Mouse (Mus musculus): ENCODE data around the gene Slc37a4. TPM values are rescaled to one million over a fixed set of nuclear protein-coding genes. Genes with fewer than 3 reads are reported as not detected.
A peak's percentile ranks its signal among the peaks of the same experiment; 100 is the strongest.

Slc37a4 gene
- 32.0 and 35.7 TPM in 2 replicates for polyA plus RNA-seq (2014; fragmentation: Nextera tagmentation; extraction: Ambion mirVana)

DNA sequence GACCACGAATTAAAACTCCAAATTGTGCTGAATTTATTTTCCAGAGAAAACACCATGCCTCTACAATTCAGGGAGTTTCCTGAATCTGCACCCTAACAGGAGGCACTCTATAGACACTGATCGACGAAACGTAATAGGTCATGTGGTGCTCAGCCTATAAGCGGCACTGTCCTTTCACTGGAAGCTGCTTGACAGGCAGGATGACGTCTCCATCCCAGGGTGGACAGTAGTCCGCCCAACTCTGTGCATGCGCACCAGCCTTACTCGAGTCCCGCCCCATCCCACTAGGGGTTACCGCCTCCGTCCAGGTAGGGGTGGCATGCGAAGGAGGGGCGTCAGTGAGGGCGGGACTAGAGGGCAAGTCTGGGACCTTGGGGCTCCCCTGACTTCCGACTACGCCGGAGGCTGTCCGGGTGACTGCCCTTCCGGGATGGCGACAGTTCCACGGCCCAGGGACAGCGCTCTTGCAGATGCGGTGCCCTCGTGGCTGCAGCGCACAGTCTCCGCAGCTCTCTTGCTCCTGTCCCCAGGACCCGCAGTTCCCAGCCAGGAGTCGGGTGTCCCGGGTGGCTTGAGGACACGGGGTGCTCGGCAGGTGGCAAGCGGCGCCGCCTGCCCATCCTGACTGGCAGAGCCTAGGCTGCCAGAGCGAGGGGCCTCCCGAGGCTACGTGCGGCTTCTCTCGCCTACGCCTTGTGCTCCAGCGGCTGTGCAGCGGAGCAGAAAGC lies at the start of gene Slc37a4:
Slc37a4 (plus strand) TSS at position 169 of the 728 bp plus-strand sequence.
- Histone ChIP-seq H3K4me1 (ENCODE audit: control insufficient read depth in 2 of 2, insufficient read depth in 2 of 2, low read length in 2 of 2) (peaks cover 13 to 34% of the 10 kb centered on the region in 2 experiments), H3K9me3 (ENCODE audit: control insufficient read depth, low read length) (no peaks in the 10 kb centered on the region), H3K9ac (ENCODE audit: low read length) (peak within 1 kb of the TSS; percentile 88), H3K4me3 (ENCODE audit: control insufficient read depth in 1 of 2, insufficient read depth in 1 of 2, low read depth in 1 of 2, low read length in 2 of 2) (peak within 1 kb of the TSS; percentile 58 to 77), H3K4me2 (ENCODE audit: low read length) (peak within 1 kb of the TSS; percentile 92), H3K27me3 (ENCODE audit: control insufficient read depth, insufficient read depth, low read length) (no peaks in the 10 kb centered on the region), H3K27ac (replicated peaks in 1 of 2; ENCODE audit: control insufficient read depth in 1 of 2, insufficient read depth in 1 of 2, low read depth in 2 of 2, low read length in 2 of 2) (peak within 1 kb of the TSS; percentile 64 to 91), H3K36me3 (ENCODE audit: control insufficient read depth, insufficient read depth, low read length) (peaks cover 38% of the 10 kb centered on the region)
- ATAC-seq (ENCODE audit: insufficient number of reproducible peaks, insufficient read depth, low FRiP score, low read depth): peak; percentile 96
- WGBS: under 1% methylated on average over 43 of the region's 43 CpGs

DNA sequence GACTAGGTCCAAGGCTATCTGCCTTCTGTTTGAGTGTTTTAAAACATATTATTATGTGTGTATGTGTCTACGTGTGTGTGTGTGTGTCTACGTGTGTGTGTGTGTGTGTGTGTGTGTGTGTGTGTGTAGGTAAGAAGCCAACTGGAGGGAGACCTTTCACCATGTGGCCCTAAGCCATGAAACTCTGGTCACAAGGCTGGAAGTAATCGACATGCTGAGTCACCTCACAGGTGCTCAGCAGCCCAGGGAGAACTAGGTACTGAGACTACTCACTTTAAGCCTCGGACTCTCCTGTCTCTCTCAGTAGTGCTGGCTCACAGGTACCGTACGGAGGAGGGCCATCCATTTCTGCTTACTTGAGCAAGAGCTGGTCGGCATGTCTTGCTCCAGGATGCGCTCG lies 49.5 kb upstream of the Slc37a4 start:
- Histone ChIP-seq H3K9me3 (ENCODE audit: control insufficient read depth, low read length) (no peaks in the 10 kb centered on the region), H3K27me3 (ENCODE audit: control insufficient read depth, insufficient read depth, low read length) (no peaks in the 10 kb centered on the region), H3K4me2 (ENCODE audit: low read length) (no peak overlapping the region), H3K27ac (replicated peaks in 1 of 2; ENCODE audit: control insufficient read depth in 1 of 2, insufficient read depth in 1 of 2, low read depth in 2 of 2, low read length in 2 of 2) (no peak overlapping the region), H3K4me1 (ENCODE audit: control insufficient read depth in 2 of 2, insufficient read depth in 2 of 2, low read length in 2 of 2) (peaks cover 5 to 12% of the 10 kb centered on the region in 2 experiments), H3K9ac (ENCODE audit: low read length) (no peak overlapping the region), H3K36me3 (ENCODE audit: control insufficient read depth, insufficient read depth, low read length) (peaks cover 61% of the 10 kb centered on the region), H3K4me3 (ENCODE audit: control insufficient read depth in 1 of 2, insufficient read depth in 1 of 2, low read depth in 1 of 2, low read length in 2 of 2) (no peak overlapping the region)
- ATAC-seq (ENCODE audit: insufficient number of reproducible peaks, insufficient read depth, low FRiP score, low read depth): no peak
- 89% methylated on average over 9 of the region's 9 CpGs for WGBS

GRCm38 (mm10) chr9:44347621-44348020 lies 49.0 kb upstream of the Slc37a4 start:
- H3K36me3 ChIP-seq (ENCODE audit: control insufficient read depth, insufficient read depth, low read length): peaks cover 66% of the 10 kb centered on the region
- 79% methylated on average over 4 of the region's 4 CpGs for WGBS
- H3K27ac ChIP-seq (replicated peaks in 1 of 2; ENCODE audit: control insufficient read depth in 1 of 2, insufficient read depth in 1 of 2, low read depth in 2 of 2, low read length in 2 of 2): no peak overlapping the region
- no peak overlapping the region for H3K4me2 ChIP-seq (ENCODE audit: low read length)
- peaks cover 2 to 7% of the 10 kb centered on the region in 2 experiments for H3K4me1 ChIP-seq (ENCODE audit: control insufficient read depth in 2 of 2, insufficient read depth in 2 of 2, low read length in 2 of 2)
- no peak for ATAC-seq (ENCODE audit: insufficient number of reproducible peaks, insufficient read depth, low FRiP score, low read depth)
- H3K9ac ChIP-seq (ENCODE audit: low read length): no peak overlapping the region
- no peaks in the 10 kb centered on the region for H3K27me3 ChIP-seq (ENCODE audit: control insufficient read depth, insufficient read depth, low read length)
- H3K9me3 ChIP-seq (ENCODE audit: control insufficient read depth, low read length): no peaks in the 10 kb centered on the region
- H3K4me3 ChIP-seq (ENCODE audit: control insufficient read depth in 1 of 2, insufficient read depth in 1 of 2, low read depth in 1 of 2, low read length in 2 of 2): no peak overlapping the region

DNA sequence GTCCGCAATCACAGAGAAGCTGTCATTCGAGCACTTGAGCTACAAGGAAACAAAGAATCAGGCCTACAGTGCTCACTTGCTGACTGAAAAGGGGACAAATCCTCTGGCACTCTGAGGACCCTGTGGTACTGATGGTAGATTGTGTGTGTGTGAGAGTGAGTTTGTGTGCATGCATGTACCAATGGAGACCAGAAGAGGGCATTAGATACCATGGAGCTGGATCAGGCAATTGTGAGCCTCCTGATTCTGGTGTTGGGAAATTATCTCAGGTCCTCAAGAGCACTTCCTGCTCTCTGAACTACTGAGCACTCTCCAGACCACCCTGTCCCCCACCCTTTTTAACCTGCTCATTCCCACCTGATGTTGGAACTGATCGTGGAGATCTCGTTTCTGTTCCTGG lies 48.1 kb upstream of the Slc37a4 start:
- peaks cover 75% of the 10 kb centered on the region for H3K36me3 ChIP-seq (ENCODE audit: control insufficient read depth, insufficient read depth, low read length)
- no peak for ATAC-seq (ENCODE audit: insufficient number of reproducible peaks, insufficient read depth, low FRiP score, low read depth)
- H3K9ac ChIP-seq (ENCODE audit: low read length): no peak overlapping the region
- no peaks in the 10 kb centered on the region for H3K9me3 ChIP-seq (ENCODE audit: control insufficient read depth, low read length)
- no peaks in the 10 kb centered on the region for H3K27me3 ChIP-seq (ENCODE audit: control insufficient read depth, insufficient read depth, low read length)
- H3K4me2 ChIP-seq (ENCODE audit: low read length): no peak overlapping the region
- H3K4me1 ChIP-seq (ENCODE audit: control insufficient read depth in 2 of 2, insufficient read depth in 2 of 2, low read length in 2 of 2): no peaks in the 10 kb centered on the region
- 92% methylated on average over 4 of the region's 4 CpGs for WGBS
- H3K4me3 ChIP-seq (ENCODE audit: control insufficient read depth in 1 of 2, insufficient read depth in 1 of 2, low read depth in 1 of 2, low read length in 2 of 2): no peak overlapping the region
- no peak overlapping the region for H3K27ac ChIP-seq (replicated peaks in 1 of 2; ENCODE audit: control insufficient read depth in 1 of 2, insufficient read depth in 1 of 2, low read depth in 2 of 2, low read length in 2 of 2)

DNA sequence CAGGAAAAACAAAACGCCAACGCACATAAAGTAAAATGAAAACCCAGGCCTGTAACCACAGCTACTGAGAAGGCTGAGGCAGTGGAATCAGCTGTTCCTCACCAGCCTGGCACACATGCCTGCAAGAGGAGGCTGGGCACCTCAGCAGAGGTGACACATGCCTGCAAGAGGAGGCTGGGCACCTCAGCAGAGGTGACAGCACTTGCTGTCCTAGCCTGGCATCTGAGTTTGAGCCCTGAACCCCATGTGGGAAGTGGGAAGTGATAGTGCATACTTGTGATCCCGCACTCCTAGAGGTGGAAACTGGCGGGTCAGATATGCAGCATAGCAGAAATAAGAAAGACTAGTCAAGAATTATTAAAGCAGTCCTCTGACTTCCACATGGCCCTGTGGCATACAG lies 45.3 kb upstream of the Slc37a4 start:
- ATAC-seq (ENCODE audit: insufficient number of reproducible peaks, insufficient read depth, low FRiP score, low read depth): no peak
- no peak overlapping the region for H3K9ac ChIP-seq (ENCODE audit: low read length)
- no peak overlapping the region for H3K27ac ChIP-seq (replicated peaks in 1 of 2; ENCODE audit: control insufficient read depth in 1 of 2, insufficient read depth in 1 of 2, low read depth in 2 of 2, low read length in 2 of 2)
- H3K9me3 ChIP-seq (ENCODE audit: control insufficient read depth, low read length): no peaks in the 10 kb centered on the region
- H3K36me3 ChIP-seq (ENCODE audit: control insufficient read depth, insufficient read depth, low read length): peaks cover 98% of the 10 kb centered on the region
- no peak overlapping the region for H3K4me2 ChIP-seq (ENCODE audit: low read length)
- H3K4me1 ChIP-seq (ENCODE audit: control insufficient read depth in 2 of 2, insufficient read depth in 2 of 2, low read length in 2 of 2): no peaks in the 10 kb centered on the region
- 95% methylated on average over 4 of the region's 4 CpGs for WGBS
- H3K4me3 ChIP-seq (ENCODE audit: control insufficient read depth in 1 of 2, insufficient read depth in 1 of 2, low read depth in 1 of 2, low read length in 2 of 2): no peak overlapping the region
- no peaks in the 10 kb centered on the region for H3K27me3 ChIP-seq (ENCODE audit: control insufficient read depth, insufficient read depth, low read length)

GRCm38 (mm10) chr9:44352337-44352736 lies 44.3 kb upstream of the Slc37a4 start:
- Histone ChIP-seq H3K27me3 (ENCODE audit: control insufficient read depth, insufficient read depth, low read length) (no peaks in the 10 kb centered on the region), H3K27ac (replicated peaks in 1 of 2; ENCODE audit: control insufficient read depth in 1 of 2, insufficient read depth in 1 of 2, low read depth in 2 of 2, low read length in 2 of 2) (no peak overlapping the region), H3K4me2 (ENCODE audit: low read length) (no peak overlapping the region), H3K4me1 (ENCODE audit: control insufficient read depth in 2 of 2, insufficient read depth in 2 of 2, low read length in 2 of 2) (no peaks in the 10 kb centered on the region), H3K36me3 (ENCODE audit: control insufficient read depth, insufficient read depth, low read length) (peaks cover 99% of the 10 kb centered on the region), H3K4me3 (ENCODE audit: control insufficient read depth in 1 of 2, insufficient read depth in 1 of 2, low read depth in 1 of 2, low read length in 2 of 2) (no peak overlapping the region), H3K9ac (ENCODE audit: low read length) (no peak overlapping the region), H3K9me3 (ENCODE audit: control insufficient read depth, low read length) (no peaks in the 10 kb centered on the region)
- WGBS: 89% methylated on average over 10 of the region's 10 CpGs
- ATAC-seq (ENCODE audit: insufficient number of reproducible peaks, insufficient read depth, low FRiP score, low read depth): no peak

DNA sequence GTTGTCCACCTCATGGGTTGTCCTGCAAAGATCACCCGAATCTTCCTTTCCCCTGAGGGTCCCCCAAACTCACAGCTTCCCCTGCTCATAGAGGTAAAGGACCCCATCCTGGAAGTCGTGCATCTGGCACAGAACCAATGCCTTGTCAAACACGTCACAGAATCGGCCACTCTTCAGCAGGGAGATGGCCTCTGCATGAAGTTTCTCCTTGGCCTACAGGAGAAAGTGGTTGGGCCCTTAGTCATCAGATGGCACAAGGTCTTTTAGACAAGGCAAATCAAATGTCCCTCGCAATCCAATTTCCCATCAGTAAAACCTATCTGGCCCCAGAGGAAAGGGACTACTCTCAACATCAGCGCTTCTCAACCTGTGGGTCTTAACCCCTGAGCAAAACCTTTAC lies 43.5 kb upstream of the Slc37a4 start:
- ATAC-seq (ENCODE audit: insufficient number of reproducible peaks, insufficient read depth, low FRiP score, low read depth): no peak
- H3K4me2 ChIP-seq (ENCODE audit: low read length): no peak overlapping the region
- no peaks in the 10 kb centered on the region for H3K9me3 ChIP-seq (ENCODE audit: control insufficient read depth, low read length)
- no peaks in the 10 kb centered on the region for H3K4me1 ChIP-seq (ENCODE audit: control insufficient read depth in 2 of 2, insufficient read depth in 2 of 2, low read length in 2 of 2)
- no peaks in the 10 kb centered on the region for H3K27me3 ChIP-seq (ENCODE audit: control insufficient read depth, insufficient read depth, low read length)
- H3K36me3 ChIP-seq (ENCODE audit: control insufficient read depth, insufficient read depth, low read length): peaks cover 99% of the 10 kb centered on the region
- H3K27ac ChIP-seq (replicated peaks in 1 of 2; ENCODE audit: control insufficient read depth in 1 of 2, insufficient read depth in 1 of 2, low read depth in 2 of 2, low read length in 2 of 2): no peak overlapping the region
- H3K4me3 ChIP-seq (ENCODE audit: control insufficient read depth in 1 of 2, insufficient read depth in 1 of 2, low read depth in 1 of 2, low read length in 2 of 2): no peak overlapping the region
- WGBS: 87% methylated on average over 6 of the region's 6 CpGs
- H3K9ac ChIP-seq (ENCODE audit: low read length): no peak overlapping the region

- no peak for ATAC-seq (ENCODE audit: insufficient number of reproducible peaks, insufficient read depth, low FRiP score, low read depth)
- H3K36me3 ChIP-seq (ENCODE audit: control insufficient read depth, insufficient read depth, low read length): peaks cover 75% of the 10 kb centered on the region
These were observed 39.4 kb upstream of the Slc37a4 start for GRCm38 (mm10) chr9:44357207-44357606.

More at GRCm38 (mm10) chr9:44357207-44357606, 39.4 kb upstream of the Slc37a4 start:
- no peak overlapping the region for H3K9ac ChIP-seq (ENCODE audit: low read length)
- H3K4me1 ChIP-seq (ENCODE audit: control insufficient read depth in 2 of 2, insufficient read depth in 2 of 2, low read length in 2 of 2): peaks cover 0 to 6% of the 10 kb centered on the region in 2 experiments; a peak in 2 of 4 replicates
- H3K4me3 ChIP-seq (ENCODE audit: control insufficient read depth in 1 of 2, insufficient read depth in 1 of 2, low read depth in 1 of 2, low read length in 2 of 2): no peak overlapping the region
- H3K4me2 ChIP-seq (ENCODE audit: low read length): no peak overlapping the region
- WGBS: 74% methylated on average over 4 of the region's 4 CpGs
- no peaks in the 10 kb centered on the region for H3K27me3 ChIP-seq (ENCODE audit: control insufficient read depth, insufficient read depth, low read length)
- no peaks in the 10 kb centered on the region for H3K9me3 ChIP-seq (ENCODE audit: control insufficient read depth, low read length)
- no peak overlapping the region for H3K27ac ChIP-seq (replicated peaks in 1 of 2; ENCODE audit: control insufficient read depth in 1 of 2, insufficient read depth in 1 of 2, low read depth in 2 of 2, low read length in 2 of 2)

Measured in heart, embryonic 14.5 days (tissue).